Mouse (Mus musculus) layer of hippocampus, postnatal 36 days (tissue): Measurements from ENCODE around the gene Gm49361. TPM values are rescaled to one million over a fixed set of nuclear protein-coding genes. Genes with fewer than 3 reads are reported as not detected.
"Not testable (repeated sequence)": the region's sequence is repeated elsewhere in the genome, so short reads cannot be mapped to it uniquely, and the experiment has no call there.

Experiments
- DNase-seq, 2 experiments: peaks; one replicate each; pipeline ENCODE4 v3.0.0; 2022
- total RNA-seq, 2 experiments: library from RNA; stranded (reverse); gene quantifications; 2 replicates each; pipeline ENCODE4 v1.2.3; 2021

The Gm49361 gene
- total RNA-seq, result 1 to 10 TPM in 1 of 2 experiments, under 1 TPM in 1; 0.43 to 4.5 TPM

DNA sequence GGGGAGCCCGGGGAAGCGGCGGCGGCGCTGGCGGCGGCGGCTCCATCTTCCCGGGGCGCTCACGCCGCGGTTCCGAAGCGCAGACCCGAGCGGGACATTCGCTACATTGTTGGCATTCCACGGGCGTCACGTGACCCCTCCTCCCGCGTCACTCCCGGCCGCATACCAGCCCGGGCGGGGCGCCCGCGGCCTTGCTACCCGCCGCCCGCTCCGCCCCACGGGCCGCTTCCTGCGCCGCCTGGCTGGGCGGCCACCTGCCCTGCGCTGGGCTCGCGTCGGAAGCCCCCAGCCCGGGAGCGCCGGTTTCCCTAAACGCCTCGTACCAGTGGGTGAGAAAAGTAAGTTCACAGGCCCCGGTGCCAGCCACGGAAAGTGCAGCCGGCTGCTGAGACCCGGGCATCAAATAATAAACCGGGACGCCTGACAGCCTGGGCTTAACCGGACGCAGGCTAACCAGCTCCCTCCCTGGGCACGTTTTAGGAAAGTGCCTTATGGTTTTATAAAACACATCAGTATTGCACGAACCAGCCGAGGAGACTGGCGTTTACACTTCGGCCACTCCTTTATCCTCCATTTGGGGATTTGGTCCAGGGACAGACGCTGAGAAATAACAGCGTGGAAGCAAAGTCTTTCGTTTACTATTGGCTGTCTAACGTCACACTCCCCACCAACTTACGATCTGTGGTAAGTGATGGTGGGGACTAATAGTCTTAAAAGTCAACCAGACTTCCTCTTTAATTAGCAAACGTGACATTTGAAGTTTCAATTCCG, at the start of gene Gm49361:
Gene Gm49361, minus strand, starts transcription at position 103 of the 771 bp plus-strand sequence.
- peak; percentile 78 to 81 for DNase-seq

- no peak for DNase-seq
Measured at GRCm38 (mm10) chr14:57791171-57791570, 45.3 kb upstream of the Gm49361 start.

GRCm38 (mm10) chr14:57789759-57790158, 43.9 kb upstream of the Gm49361 start:
- DNase-seq, result no peak

DNA sequence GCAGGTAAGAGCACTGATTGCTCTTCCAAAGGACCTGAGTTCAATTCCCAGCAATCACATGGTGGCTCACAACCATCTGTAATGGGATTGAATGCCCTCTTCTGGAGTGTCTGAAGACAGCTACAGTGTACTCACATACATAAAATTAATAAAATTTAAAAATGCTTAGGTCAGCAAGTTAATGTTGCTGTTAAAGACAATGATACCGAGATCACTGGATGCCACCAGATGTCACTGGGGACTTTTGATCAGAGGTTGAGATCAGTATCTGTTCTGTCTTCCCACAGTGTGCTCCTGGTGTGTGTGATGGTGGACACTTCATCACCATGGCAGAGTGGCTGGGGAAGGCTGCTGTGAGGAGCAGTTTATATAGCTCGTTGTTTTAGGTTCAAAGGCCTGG, 43.4 kb upstream of the Gm49361 start:
- DNase-seq, result no peak

DNA sequence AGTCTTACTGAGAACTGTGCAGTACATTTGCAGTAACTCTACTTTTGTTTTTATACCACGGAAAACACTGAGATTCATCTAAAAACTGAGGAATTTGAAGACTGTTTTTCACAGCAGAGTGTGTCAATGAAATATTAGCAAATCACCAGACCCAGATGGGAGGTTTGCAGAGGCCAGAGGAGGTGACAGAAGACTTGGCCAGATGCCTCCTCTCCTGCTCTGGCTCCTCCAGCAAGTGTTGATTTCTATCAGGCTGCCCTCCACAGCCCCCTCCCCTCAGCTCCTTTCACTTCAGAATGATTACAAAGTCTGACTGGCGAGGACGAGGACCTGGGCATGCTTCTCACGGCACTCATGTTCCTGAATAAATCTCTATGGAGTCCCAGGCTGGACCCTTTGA, 41.5 kb upstream of the Gm49361 start:
- DNase-seq, result no peak

GRCm38 (mm10) chr14:57772157-57772815, 26.4 kb upstream of the Gm49361 start:
- DNase-seq, result no peak

DNA sequence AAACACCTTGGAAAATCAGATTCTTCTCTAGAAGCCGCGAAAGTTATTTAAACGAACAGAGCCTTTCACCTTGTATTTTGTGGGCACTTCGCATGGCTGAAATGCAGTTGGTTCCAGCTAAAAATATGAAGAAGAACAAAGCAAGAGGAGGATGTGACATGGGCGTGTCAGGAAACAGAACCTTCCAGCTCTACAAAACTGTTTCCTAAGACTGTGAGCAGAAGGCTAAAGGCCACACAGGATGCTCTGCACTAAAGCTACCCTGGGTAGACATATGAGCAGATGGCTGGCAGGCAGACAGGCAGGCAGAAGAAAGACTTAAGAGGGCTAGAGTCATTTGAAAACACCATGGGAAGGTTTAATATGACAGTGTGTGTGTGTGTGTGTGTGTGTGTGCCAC, 23.2 kb upstream of the Gm49361 start:
- DNase-seq, result no peak

DNA sequence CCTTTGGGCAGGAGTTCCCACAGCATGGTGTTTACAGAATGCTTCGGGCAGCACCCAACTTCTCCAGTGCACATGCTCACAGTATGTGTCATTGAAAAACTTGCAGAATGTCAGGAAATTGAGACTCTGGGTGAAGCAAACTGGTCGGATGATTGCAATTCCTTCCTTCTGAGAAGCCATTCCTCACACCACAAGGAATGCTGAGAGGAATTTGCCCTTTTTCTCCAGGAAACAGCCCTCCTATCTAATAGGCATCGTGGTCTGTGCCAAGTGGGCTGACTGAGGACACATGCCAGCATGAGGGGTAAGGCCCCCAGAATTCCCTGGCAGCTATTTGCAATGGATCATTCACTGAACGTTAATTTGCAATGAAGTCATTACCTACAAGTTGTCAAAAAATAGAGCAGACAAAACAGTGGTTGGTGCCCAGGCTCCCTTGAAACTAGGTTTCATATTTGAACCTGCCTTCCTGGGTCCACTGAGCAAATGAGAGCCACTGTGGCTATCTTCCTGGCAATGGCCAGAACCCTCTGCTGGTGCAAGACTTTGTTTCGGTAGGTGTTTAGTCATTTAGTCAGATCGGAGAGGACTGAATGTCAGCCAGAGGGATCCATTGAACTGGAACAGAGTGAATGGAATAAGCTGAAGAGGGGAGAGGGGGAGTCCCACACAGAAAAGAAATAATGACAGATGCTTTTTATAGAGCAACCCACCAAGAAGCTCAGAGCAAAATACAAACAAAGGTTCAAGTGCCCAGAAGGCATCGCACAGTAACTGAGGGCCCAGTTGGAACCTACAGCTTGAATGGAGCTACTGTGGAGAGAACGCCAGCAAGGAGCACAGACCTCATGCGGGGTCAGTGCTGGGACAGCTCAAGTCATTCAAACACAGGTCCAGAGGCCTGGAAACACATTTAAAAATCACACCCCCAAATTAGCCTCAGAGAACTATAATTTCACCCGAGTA, 14.8 kb upstream of the Gm49361 start:
- no peak for DNase-seq

GRCm38 (mm10) chr14:57758237-57758636, 12.3 kb upstream of the Gm49361 start, which contains the start of gene Lats2:
Gene Lats2 (minus strand): TSS chr14:57758388.
- no peak for DNase-seq

- DNase-seq, result no peak
Measured at GRCm38 (mm10) chr14:57756094-57756493, 10.2 kb upstream of the Gm49361 start.

DNA sequence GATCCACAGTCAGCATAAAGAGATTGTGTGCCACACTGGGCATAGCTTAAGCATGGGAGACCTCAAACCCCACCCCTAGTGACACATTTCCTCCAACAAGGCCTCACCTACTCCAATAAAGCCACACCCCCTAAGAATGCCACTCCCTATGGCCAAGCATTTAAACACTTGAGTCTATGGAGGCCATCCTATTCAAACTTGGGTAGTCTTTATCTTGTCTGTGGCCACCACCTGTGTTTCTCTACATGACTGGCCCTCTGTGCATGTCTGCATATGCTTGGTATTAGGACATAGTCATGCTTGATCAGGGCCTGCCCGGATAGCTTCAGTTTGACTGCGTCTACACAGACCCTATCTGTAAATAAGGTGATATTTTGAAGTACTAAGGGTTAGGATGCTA, 9.8 kb upstream of the Gm49361 start:
- no peak for DNase-seq

DNA sequence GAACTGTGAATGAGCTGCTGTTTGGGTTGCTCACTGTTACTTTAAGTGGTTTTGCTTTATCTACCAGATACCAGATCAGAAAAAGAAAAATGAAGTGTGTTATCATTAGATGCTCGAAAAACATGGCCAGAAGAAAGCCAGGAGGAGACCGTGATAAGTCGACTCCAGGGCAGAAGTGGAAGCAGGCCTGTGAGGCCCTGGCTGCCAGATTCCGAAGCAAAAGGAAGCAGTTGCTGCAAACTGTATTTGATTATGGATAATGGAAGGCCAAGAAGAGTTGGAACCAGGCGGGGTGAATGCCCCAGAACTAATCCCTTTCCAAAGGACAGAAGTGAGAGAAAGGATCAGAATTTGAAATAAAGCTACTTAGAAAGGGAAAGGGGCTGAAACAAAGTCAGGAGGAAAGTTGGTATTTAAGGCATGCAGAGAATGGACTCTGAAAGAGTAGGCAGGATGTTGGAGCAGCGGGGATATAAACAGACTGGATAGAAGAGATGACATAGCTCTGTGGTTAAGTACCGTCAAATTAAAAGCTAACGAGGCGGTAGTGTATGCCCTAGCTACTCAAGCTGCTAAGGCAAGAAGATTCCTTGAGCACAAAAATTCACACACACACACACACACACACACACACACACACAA, 7.6 kb upstream of the Gm49361 start:
- DNase-seq, result no peak

DNA sequence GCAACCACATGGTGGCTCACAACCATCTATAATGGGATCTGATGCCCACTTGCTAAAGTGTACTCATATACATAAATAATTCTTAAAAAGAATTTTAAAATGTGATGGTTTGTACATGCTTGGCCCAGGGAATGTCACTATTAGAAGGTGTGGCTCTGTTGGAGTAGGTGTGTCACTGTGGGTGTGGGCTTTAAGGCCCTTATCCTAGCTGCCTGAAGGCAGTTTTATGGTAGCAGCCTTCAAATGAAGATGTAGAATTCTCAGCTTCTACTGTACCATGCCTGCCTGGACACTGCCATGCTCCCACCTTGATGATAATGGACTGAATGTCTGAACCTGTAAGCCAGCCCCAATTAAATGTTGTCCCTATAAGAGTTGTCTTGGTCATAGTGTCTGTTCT, 5.1 kb upstream of the Gm49361 start:
- DNase-seq, result not testable (repeated sequence)

DNA sequence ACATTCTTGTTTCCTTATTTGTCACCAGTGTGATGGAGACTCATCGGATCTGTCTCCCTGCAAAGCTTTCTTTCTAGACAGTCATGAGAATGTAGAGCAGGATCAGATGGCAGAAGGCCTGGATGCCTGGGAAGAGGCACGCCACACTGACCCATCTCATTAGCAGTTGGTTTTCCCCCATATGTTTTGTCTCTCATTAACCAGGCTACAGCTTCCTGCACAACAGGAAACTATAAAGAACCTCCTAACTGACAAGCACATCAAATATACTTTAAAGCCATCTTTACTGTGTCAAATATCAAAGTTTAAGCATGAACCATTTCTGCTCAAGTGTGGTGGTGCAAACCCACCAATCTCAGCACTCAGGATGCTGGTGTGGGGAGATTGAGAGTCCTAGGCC, 3.6 kb upstream of the Gm49361 start:
- no peak for DNase-seq

GRCm38 (mm10) chr14:57745291-57745969, 473 bp downstream of the Gm49361 start:
- peak; percentile 31 to 34 for DNase-seq

DNA sequence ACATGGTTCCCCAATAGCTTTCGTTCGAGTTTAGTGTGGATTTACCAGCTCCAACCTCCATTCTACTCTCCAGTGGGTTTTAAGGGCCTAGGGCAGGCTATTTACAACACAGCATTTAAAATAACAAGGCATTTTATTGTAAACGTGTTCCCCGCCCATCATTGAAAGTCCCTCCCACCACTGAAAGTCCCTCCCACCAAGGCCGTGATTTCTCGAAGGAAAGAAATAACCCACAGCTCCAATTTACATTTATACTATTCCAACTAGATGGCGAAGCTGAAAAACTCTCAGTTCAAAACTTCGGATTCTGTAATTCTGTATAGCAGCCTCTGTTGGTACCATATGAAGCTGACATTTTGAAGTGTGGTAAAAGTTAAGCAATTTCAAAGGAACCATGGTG, 1.4 kb downstream of the Gm49361 start:
- DNase-seq, result no peak

- DNase-seq, result no peak
Measured at GRCm38 (mm10) chr14:57740651-57741050, 5.3 kb downstream of the Gm49361 start.

DNA sequence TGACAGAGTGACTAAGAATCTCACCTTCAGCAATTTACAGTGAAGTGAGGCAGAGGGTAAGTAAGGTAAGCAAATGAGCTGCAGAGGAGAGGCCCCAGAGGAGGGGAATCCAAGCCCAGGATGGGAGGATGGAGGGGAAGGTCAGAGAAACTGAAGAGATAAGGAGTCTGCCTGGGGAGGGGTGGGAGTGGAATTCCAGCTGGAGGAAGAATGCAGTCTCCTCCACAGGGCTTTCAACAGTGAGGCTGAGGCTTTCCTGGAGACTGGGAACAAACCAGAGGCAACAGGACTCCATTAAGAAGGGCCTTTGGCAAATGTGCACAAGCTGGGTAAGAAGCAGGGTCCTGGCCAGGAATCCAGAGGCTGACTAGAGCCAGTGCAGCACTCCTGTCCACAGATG, 8.8 kb downstream of the Gm49361 start:
- no peak for DNase-seq

DNA sequence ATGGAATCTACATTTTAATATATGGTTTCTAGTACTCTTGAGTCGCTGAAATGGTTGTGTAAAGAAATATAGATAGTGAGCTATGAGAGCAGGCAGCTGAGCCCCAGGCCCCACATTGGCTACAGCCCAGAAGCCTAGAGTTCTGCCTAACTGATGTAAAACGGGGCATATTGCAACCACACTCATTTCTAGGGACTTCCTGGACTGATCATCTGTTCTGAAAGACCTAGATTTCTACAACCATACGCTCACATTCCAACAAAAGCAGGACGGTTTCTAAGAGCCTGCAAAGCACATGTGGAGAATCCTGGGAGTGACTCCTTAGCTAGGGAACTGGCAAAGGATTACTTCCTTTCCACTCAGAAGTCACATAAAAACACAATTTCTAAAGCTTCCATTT, 9.8 kb downstream of the Gm49361 start:
- DNase-seq, result no peak

GRCm38 (mm10) chr14:57732668-57733293, 13.1 kb downstream of the Gm49361 start:
- no peak for DNase-seq

DNA sequence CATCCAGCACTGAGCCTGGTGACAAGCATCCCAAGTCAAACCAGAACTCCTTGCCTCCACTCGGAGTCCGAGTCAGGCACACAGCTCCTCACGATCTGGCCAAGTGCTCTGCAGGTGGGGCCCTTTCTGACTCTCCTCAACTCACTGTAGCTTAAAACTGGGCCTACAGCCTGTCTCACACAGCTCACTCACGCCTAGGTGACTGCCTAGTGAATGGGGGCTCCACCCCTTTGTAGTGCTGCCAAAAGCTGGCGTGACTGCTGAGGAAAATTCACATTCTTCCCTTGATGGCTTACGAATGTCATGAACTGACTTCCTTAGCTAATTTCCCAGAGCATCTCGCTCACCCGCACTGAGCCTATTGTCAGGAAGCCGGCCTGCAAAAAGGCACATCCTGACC, 15.4 kb downstream of the Gm49361 start:
- DNase-seq, result no peak
